Mouse (Mus musculus) spleen, adult 2 months (tissue): Measurements from ENCODE around the gene E130114P18Rik.

Experiments used
- CTCF ChIP-seq: fragments of 200-500 bp; IDR thresholded peaks from 2 replicates; pipeline ENCODE4 v1.5.1; 2011; ENCODE audit warnings: mild to moderate bottlenecking, inconsistent platforms; ENCODE audit not compliant: insufficient read depth, insufficient read length, insufficient replicate concordance; ENCODE audit errors: extremely low read depth
- POLR2A ChIP-seq: fragments of 200-500 bp; IDR thresholded peaks from 2 replicates; pipeline ENCODE4 v1.6.1; 2011; ENCODE audit warnings: low read depth, low read length, inconsistent platforms

DNA sequence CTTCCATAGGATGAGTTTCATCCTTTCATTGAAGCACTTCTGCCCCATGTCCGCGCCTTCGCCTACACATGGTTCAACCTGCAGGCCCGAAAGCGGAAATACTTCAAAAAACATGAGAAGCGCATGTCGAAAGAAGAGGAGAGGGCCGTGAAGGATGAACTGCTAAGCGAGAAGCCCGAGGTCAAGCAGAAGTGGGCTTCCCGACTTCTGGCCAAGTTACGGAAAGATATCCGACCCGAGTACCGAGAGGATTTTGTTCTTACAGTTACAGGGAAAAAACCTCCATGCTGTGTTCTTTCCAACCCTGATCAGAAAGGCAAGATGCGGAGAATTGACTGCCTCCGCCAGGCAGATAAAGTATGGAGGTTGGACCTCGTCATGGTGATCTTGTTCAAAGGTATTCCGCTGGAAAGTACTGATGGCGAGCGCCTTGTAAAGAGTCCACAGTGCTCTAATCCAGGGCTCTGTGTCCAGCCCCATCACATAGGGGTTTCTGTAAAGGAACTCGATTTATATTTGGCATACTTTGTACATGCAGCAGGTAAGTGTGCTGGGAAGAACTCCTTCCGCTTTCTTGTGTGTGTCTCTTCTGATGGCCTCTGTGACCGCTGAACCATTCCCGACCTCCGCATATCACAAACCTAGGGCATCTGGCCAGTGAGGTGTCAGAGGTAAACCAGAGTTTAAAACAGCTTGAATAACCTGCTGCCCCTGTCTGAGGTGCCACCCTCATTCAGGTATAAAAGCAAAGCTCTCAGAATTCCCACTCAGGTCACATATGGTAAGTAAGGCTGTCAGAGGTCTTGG is 5.4 kb upstream of the E130114P18Rik start:
- no peak for TF ChIP-seq POLR2A
- TF ChIP-seq CTCF = no peak
